Mouse (Mus musculus) Patski (cell line): ENCODE data around the gene Map3k14. TPM values are rescaled to one million over a fixed set of nuclear protein-coding genes. Genes with fewer than 3 reads are reported as not detected.

Source experiments
- ATAC-seq: fragments of 100-300 bp; one replicate; pipeline ENCODE4 v1.8.0; 2021
- CTCF ChIA-PET: fragments of 350-600 bp; sonication (Branson Sonifier 250); formaldehyde crosslinking; loops from one replicate; lab custom pipeline; 2022; ENCODE audit warnings: inconsistent platforms; lab: Charles Lee
- POLR2A ChIA-PET: fragments of 350-600 bp; sonication (Branson Sonifier 250); formaldehyde crosslinking; loops from one replicate; lab custom pipeline; 2022; ENCODE audit warnings: antibody characterized with exemption, inconsistent platforms; lab: Charles Lee
- DNase-seq: peaks from one replicate; pipeline ENCODE4 v3.0.0-alpha.2; 2011; ENCODE audit warnings: low read depth, low spot score
- H3K27me3 ChIP-seq: fragments of 371-371 bp; one replicate; pipeline ENCODE4 v1.5.1; 2021
- CTCF ChIP-seq: fragments of 100-300 bp; IDR thresholded peaks from one replicate; pipeline ENCODE4 v1.5.1; 2021
- in situ Hi-C: fragments of 300-500 bp; cut with MboI; formaldehyde crosslinking; loops from 3 replicates; pipeline ENCODE4 v1.11.1; 2018; ENCODE audit warnings: low pct_unique_long_range_greater_than_20kb, mixed read lengths
- polyA plus RNA-seq: library from polyadenylated mRNA; unstranded; gene quantifications from one replicate; pipeline ENCODE4 v1.2.3, GENCODE M21; 2021

Gene Map3k14
- polyA plus RNA-seq, 1 experiment from 2014 or later, result 16.8 TPM

DNA sequence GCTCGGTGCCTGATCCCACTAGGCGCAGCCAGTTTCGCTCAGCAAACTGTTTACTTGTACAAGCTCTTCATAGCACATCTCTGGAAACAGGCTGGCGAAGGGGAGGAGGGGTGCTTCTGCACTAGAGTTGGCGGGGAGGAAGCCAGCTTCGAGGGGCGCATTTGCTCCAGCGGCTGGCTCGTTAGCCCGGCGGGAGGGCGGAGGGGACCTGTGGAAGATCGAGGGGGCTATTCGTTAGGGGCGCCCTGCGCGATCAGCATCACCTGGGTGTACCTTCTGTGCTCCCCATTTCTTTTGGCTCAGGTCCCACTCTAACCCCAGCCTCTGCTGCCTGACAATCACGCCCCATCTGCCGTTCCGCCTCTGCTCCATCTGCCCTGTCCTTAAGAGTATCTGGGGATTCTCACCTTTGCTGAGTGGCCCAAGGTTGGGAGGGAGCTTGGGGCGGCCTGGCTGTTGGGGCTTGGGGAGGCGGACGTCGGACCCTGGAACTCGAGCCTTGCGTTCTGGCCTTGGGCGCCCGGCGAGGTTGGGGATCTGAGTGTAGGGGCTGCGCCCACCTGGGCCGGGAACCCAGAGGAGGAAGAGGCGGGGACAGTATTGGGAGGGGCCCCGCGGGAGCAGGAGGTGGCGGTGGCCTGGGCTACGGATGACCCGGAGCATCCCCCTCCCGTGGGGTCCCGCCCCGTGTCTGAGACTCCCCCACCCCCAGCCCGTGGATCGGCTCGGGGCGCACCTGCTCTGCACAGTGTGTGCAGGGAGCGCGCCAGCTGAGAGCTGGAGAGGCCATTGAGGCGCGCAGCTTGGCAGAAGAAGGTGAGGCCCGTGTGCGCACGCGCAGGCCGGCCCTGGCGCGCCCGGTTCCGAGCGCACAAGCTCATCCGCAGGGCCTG lies 68.1 kb downstream of the Map3k14 start:
- no peak for DNase-seq
- ChIA-PET CTCF (no interaction called here), POLR2A (no interaction called here)
- no peak for ATAC-seq
- no peaks in the 10 kb centered on the region for H3K27me3 ChIP-seq
- TF ChIP-seq CTCF, result no peak
- in situ Hi-C loops, result no loop called here

DNA sequence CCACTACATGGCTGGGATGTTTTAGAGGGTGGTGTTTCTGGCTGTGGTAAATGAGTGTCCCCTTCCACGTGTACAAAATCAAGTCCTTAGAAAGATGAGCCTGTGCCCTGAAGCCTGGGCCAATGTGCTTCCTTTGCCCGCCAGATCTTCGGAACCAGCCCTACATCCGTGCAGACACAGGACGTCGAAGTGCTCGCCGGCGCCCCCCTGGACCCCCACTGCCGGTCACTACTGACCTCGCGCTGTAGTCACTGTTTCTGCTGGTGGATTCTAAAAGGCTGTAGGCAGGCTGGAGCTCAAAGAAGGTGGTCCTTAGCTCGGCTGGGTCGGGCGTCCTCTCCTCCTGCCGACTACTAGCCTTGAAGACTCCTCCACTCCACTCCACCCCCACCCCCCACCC lies 68.9 kb downstream of the Map3k14 start:
- POLR2A ChIA-PET, result no interaction called here
- no peak for ATAC-seq

DNA sequence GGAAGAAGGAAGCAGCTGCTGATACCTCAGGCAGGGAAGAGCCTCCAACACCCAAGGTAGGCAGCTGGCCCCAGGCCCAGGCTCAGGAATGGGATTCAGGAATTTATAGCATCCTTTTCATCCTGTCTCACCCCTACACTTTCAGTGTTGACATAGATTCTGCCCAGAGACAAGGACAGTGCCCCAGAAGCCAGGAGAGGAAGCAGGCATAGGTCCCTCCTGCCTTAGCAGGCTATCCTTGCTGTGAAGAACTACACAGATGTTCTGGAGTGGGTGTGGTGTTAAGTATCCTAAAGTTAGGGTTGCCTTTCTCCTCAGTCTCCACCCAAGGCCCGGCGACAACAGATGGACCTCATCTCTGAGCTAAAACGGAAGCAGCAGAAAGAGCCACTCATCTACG lies 69.9 kb downstream of the Map3k14 start:
- no peak for TF ChIP-seq CTCF
- H3K27me3 ChIP-seq, result no peaks in the 10 kb centered on the region
- no peak for ATAC-seq
- in situ Hi-C loops, result no loop called here
- POLR2A ChIA-PET, result no interaction called here
- DNase-seq, result no peak
- CTCF ChIA-PET, result no interaction called here

More for the DNA sequence above, 68.9 kb downstream of the Map3k14 start:
- H3K27me3 ChIP-seq, result no peaks in the 10 kb centered on the region
- in situ Hi-C loops, result no loop called here
- DNase-seq, result no peak
- no peak for TF ChIP-seq CTCF
- CTCF ChIA-PET, result no interaction called here

DNA sequence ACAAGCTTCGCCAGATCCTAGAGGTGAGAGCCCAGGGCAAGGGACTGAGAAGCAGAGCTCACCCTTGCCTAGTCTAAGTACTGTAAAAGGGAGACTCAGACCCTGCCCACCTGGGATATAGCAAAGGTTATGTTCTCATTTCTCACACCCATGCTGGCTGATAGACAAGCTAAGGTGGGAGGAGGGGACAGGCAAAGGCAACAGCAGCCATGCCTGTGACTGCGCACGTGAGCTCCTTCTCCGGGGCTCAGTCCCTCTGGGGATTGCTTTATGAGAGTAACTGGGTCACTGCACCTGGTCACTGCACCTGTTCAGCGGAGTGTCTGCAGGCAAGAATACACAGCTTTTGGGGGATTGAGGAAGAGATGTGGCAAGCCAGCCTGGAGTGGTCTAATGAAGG lies 71.6 kb downstream of the Map3k14 start:
- POLR2A ChIA-PET, result interaction anchor here (1.1 kb wide), 1 partner anchor 20 kb away, joined by 3 read pairs; no protein-coding TSS in a partner anchor
- ATAC-seq (no peak), DNase-seq (no peak)
- CTCF ChIA-PET, result interaction anchor here (1.4 kb wide), 2 partner anchors 11 to 20 kb away, joined by 4 to 5 read pairs; no protein-coding TSS in a partner anchor
- in situ Hi-C loops, result no loop called here
- H3K27me3 ChIP-seq, result no peaks in the 10 kb centered on the region
- TF ChIP-seq CTCF, result no peak

DNA sequence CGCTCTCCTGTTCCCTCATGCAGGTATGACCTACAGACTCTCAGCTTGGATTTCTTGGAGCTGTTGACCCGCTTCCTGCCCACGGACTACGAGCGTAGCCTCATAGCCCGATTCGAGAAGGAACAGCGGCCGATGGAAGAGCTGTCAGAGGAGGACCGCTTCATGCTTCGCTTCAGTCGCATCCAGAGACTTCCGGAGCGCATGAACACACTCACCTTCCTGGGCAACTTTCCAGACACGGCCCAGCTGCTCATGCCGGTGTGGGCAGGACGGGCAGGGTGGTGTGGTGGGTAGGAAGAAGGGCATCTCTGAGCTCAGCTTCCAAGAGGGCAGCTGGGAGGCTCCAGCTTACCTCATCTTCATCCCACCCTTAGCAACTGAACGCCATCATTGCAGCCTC lies 72.0 kb downstream of the Map3k14 start:
- no peak for DNase-seq
- POLR2A ChIA-PET, result no interaction called here
- no peak for ATAC-seq
- no peaks in the 10 kb centered on the region for H3K27me3 ChIP-seq
- in situ Hi-C loops, result no loop called here
- CTCF ChIA-PET, result interaction anchor here (1.4 kb wide), 2 partner anchors 10 to 20 kb away, joined by 4 to 5 read pairs; no protein-coding TSS in a partner anchor
- TF ChIP-seq CTCF, result no peak

DNA sequence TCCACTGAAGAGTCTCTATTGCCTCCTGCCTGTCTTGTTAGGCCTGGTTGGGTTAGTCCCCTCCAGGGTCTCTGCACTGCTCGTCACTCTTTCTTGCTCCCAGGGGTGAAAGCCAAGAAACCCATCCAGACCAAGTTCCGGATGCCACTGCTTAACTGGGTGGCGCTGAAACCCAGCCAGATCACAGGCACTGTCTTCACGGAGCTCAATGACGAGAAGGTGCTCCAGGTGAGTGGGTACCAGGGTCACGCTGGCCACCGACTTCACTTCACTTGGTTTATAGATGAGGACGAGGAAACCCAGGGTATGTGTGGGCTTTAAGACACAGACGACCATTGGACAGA lies 73.5 kb downstream of the Map3k14 start:
- no peak for TF ChIP-seq CTCF
- ATAC-seq (no peak), DNase-seq (no peak)
- ChIA-PET CTCF (interaction anchor here (1.2 kb wide), 1 partner anchor 36 kb away, joined by 3 read pairs; no protein-coding TSS in a partner anchor), POLR2A (no interaction called here)
- in situ Hi-C loops, result no loop called here
- no peaks in the 10 kb centered on the region for H3K27me3 ChIP-seq

DNA sequence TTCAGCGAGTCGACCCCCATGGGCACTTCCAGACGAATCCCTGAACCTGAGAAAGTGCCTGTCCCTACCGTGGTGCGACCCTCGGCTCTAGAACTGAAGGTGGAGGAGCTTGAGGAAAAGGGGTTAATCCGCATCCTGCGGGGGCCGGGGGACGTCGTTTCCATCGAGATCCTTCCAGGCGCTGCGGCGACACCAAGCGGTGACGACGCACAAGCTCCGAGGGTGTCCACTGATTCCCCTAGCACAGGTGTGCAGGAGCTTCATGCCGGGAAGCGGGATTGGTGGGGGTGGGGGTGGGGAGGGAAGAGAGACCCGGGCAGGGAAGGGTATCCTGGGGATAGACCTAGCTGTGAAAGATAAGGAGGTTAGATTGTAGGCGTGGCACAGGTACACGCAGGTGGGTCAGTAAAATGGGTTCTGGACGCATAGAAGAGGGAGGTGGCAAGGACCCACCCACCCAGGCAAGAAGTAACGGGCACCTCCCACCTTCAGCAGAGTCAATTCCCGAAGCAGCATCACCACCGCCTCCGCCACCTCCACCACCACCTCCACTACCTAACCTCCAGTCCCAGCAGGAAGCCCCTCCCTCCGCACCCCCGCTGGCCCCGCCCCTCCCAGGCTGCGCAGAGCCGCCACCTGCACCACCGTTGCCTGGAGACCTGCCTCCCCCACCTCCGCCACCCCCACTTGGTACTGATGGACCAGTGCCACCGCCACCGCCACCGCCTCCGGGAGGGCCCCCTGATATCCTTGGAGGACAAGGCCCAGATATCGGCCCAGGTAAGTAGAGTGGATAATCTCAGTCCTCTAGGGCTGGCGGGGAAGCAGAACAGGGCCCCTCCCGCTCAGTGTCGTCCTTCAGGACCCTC lies 74.1 kb downstream of the Map3k14 start:
- DNase-seq, result no peak
- TF ChIP-seq CTCF, result no peak
- in situ Hi-C loops, result no loop called here
- ATAC-seq, result no peak
- H3K27me3 ChIP-seq, result no peaks in the 10 kb centered on the region
- ChIA-PET CTCF (interaction anchor here (1.2 to 1.7 kb wide), 2 partner anchors 17 to 37 kb away, joined by 3 to 5 read pairs; no protein-coding TSS in a partner anchor), POLR2A (interaction anchor here (0.6 to 0.9 kb wide), 2 partner anchors 15 to 17 kb away, joined by 3 read pairs; no protein-coding TSS in a partner anchor)

DNA sequence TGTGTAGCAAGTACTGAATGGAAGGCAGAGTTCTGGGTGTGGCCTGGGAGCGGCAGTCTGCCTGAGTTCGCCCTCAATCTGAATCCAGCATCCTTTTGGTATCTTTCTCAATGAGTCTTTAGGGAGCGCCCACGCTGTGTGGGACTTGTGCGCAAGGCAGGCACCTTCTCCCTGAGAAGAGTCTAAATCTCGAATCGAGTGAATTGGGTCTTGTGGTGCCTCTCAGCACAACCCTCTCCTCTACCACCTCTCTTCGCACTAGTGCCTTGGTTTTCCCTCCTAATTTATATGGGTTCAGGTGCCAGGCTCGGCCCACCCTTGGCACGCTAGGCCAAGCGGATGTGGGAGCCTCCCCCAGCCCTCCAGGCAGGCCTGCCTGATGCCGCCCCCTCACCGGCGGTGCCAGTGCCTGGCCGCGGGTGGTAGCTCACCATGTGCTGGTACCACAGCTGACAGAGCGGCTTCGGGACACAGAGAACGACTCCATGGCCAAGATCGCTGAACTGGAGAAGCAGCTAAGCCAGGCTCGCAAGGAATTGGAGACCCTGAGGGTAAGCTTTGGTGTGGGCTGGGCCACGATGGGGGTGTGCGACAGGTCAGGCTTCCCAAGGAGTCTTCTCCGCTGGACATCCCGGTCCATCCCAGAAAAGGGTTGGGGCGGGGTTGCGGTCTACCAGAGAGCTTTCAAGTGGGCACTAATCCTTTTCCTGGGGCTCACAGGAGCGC lies 74.9 kb downstream of the Map3k14 start:
- ChIA-PET POLR2A (interaction anchor here (0.6 to 0.9 kb wide), 2 partner anchors 15 to 18 kb away, joined by 3 read pairs; no protein-coding TSS in a partner anchor), CTCF (interaction anchor here (1.7 kb wide), 1 partner anchor 16 kb away, joined by 5 read pairs; no protein-coding TSS in a partner anchor)
- no peak for ATAC-seq

DNA sequence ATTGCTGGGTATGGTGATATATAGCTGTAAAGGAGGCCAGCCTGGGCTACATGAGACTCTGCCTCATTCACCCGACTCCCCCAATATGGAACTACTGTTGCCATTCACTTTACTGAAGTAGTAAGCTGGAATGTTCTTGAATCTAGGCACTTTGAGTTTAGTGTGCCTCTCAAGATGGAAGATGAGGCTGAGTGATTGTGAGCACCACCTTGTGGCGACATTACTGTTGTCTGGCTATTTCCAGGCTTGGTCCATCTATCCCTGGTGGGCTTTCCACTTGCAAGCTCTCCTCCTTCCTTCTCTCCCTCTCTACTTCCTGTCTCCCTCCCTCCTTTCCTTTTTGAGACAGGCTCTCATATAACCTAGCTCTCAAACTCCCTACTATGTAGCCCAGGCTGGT lies 82.4 kb downstream of the Map3k14 start:
- no peak for DNase-seq
- ChIA-PET POLR2A (interaction anchor here (0.9 to 1.2 kb wide), 3 partner anchors 9 to 16 kb away, joined by 3 to 4 read pairs (median 3); no protein-coding TSS in a partner anchor), CTCF (interaction anchor here (0.7 to 2.2 kb wide), 10 partner anchors 9 to 140 kb away, joined by 3 to 13 read pairs (median 4); partner anchors contain the start of genes Acbd4, Plcd3 and Spata32)
- no peaks in the 10 kb centered on the region for H3K27me3 ChIP-seq
- in situ Hi-C loops, result no loop called here
- TF ChIP-seq CTCF, result no peak
- no peak for ATAC-seq

More for the DNA sequence above, 74.9 kb downstream of the Map3k14 start:
- no peaks in the 10 kb centered on the region for H3K27me3 ChIP-seq
- no peak for DNase-seq
- no peak for TF ChIP-seq CTCF
- in situ Hi-C loops, result no loop called here

DNA sequence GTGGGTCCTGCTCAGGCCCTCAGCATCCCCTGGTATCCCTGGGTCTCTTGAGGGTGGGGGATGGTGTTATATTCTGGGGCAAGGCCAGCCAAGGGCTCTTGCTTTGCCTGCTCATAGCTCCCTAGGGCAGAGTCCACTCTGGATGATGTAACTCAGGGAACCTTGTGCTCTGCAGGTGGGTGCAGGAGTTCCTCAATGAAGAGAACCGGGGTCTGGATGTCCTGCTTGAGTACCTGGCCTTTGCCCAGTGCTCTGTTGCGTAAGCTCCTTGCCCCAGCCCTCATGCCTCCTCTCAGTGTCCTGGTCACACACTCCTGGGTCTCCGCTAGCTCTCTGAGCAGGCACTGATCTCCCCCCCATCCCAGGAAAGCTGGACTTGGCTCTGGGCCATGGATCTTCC lies 85.4 kb downstream of the Map3k14 start:
- ATAC-seq (no peak), DNase-seq (no peak)
- no peak for TF ChIP-seq CTCF
- in situ Hi-C loops, result no loop called here
- CTCF ChIA-PET, result interaction anchor here (0.8 kb wide), 1 partner anchor 13 kb away, joined by 3 read pairs; no protein-coding TSS in a partner anchor
- POLR2A ChIA-PET, result no interaction called here
- H3K27me3 ChIP-seq, result no peaks in the 10 kb centered on the region
